Mouse (Mus musculus) ES-E14 (cell line): ENCODE measurements at regions not wholly inside any gene's neighbourhood (a gene's known extent, or its start where the extent isn't known, plus 50 kb on each side); places are given as distances from the start of the nearest gene placed in this dataset.

ENCODE experiments used
- CHD2 ChIP-seq: IDR thresholded peaks from 2 replicates; pipeline ENCODE4 v1.6.1; 2014; ENCODE audit warnings: mild to moderate bottlenecking, low read depth, low read length, inconsistent platforms
- HCFC1 ChIP-seq: IDR thresholded peaks from 2 replicates; pipeline ENCODE4 v1.6.1; 2012; ENCODE audit warnings: low read length, inconsistent platforms, borderline replicate concordance; ENCODE audit not compliant: insufficient read depth
- MAFK ChIP-seq: IDR thresholded peaks from 2 replicates; pipeline ENCODE4 v1.6.1; 2014; ENCODE audit warnings: mild to moderate bottlenecking, low read depth, low read length, inconsistent platforms; ENCODE audit not compliant: insufficient read depth
- ZC3H11A ChIP-seq: IDR thresholded peaks from 2 replicates; pipeline ENCODE4 v1.6.1; 2012; ENCODE audit warnings: low read depth, mild to moderate bottlenecking, inconsistent platforms, low read length, borderline replicate concordance
- ZNF384 ChIP-seq: IDR thresholded peaks from 2 replicates; pipeline ENCODE4 v1.6.1; 2012; ENCODE audit warnings: low read depth, low read length, inconsistent platforms

- no peak for TF ChIP-seq HCFC1
- TF ChIP-seq MAFK, result no peak
- no peak for TF ChIP-seq ZC3H11A
- no peak for TF ChIP-seq CHD2
- TF ChIP-seq ZNF384, result no peak
Measured at GRCm38 (mm10) chr5:82223622-82224021, 1131.4 kb downstream of the Tecrl start.
